Mouse (Mus musculus): ENCODE results near the gene Zdhhc25. TPM values are rescaled to one million over a fixed set of nuclear protein-coding genes. Genes with fewer than 3 reads are reported as not detected.

The Zdhhc25 gene
- polyA plus RNA-seq (2014; fragmentation: Nextera tagmentation; extraction: Ambion mirVana): not detected in 2 replicates

GRCm38 (mm10) chr15:88600002-88600401 is at the start of gene Zdhhc25:
Gene Zdhhc25 (plus strand): TSS chr15:88600302.
- Histone ChIP-seq H3K4me1 (ENCODE audit: control insufficient read depth in 2 of 2, insufficient read depth in 2 of 2, low read length in 2 of 2) (no peaks in the 10 kb centered on the region), H3K9ac (ENCODE audit: low read length) (no peak within 1 kb of the TSS), H3K27ac (replicated peaks in 1 of 2; ENCODE audit: control insufficient read depth in 1 of 2, insufficient read depth in 1 of 2, low read depth in 2 of 2, low read length in 2 of 2) (no peak within 1 kb of the TSS), H3K36me3 (ENCODE audit: control insufficient read depth, insufficient read depth, low read length) (no peaks in the 10 kb centered on the region), H3K4me3 (ENCODE audit: control insufficient read depth in 1 of 2, insufficient read depth in 1 of 2, low read depth in 1 of 2, low read length in 2 of 2) (no peak within 1 kb of the TSS), H3K9me3 (ENCODE audit: control insufficient read depth, low read length) (0 out of 2 replicates have a peak, but pooled peaks cover 3% of the 10 kb centered on the region), H3K27me3 (ENCODE audit: control insufficient read depth, insufficient read depth, low read length) (no peaks in the 10 kb centered on the region), H3K4me2 (ENCODE audit: low read length) (no peak within 1 kb of the TSS)
- 81% methylated on average over 4 of the region's 4 CpGs for WGBS
- ATAC-seq (ENCODE audit: insufficient number of reproducible peaks, insufficient read depth, low FRiP score, low read depth): no peak

GRCm38 (mm10) chr15:88552852-88553251 is 47.2 kb upstream of the Zdhhc25 start:
- Histone ChIP-seq H3K36me3 (ENCODE audit: control insufficient read depth, insufficient read depth, low read length) (no peaks in the 10 kb centered on the region), H3K27ac (replicated peaks in 1 of 2; ENCODE audit: control insufficient read depth in 1 of 2, insufficient read depth in 1 of 2, low read depth in 2 of 2, low read length in 2 of 2) (no peak overlapping the region), H3K9ac (ENCODE audit: low read length) (no peak overlapping the region), H3K4me3 (ENCODE audit: control insufficient read depth in 1 of 2, insufficient read depth in 1 of 2, low read depth in 1 of 2, low read length in 2 of 2) (no peak overlapping the region), H3K4me1 (ENCODE audit: control insufficient read depth in 2 of 2, insufficient read depth in 2 of 2, low read length in 2 of 2) (no peaks in the 10 kb centered on the region), H3K27me3 (ENCODE audit: control insufficient read depth, insufficient read depth, low read length) (0 out of 2 replicates have a peak, but pooled peaks cover 2% of the 10 kb centered on the region), H3K9me3 (ENCODE audit: control insufficient read depth, low read length) (no peaks in the 10 kb centered on the region), H3K4me2 (ENCODE audit: low read length) (no peak overlapping the region)
- 84% methylated on average over 9 of the region's 9 CpGs for WGBS
- ATAC-seq (ENCODE audit: insufficient number of reproducible peaks, insufficient read depth, low FRiP score, low read depth): no peak

GRCm38 (mm10) chr15:88555476-88555875 is 44.6 kb upstream of the Zdhhc25 start:
- no peak for ATAC-seq (ENCODE audit: insufficient number of reproducible peaks, insufficient read depth, low FRiP score, low read depth)
- WGBS: 18% methylated on average over 8 of the region's 8 CpGs
- H3K27me3 ChIP-seq (ENCODE audit: control insufficient read depth, insufficient read depth, low read length): 0 out of 2 replicates have a peak, but pooled peaks cover 2% of the 10 kb centered on the region

GRCm38 (mm10) chr15:88560637-88561036 is 39.5 kb upstream of the Zdhhc25 start:
- H3K4me2 ChIP-seq (ENCODE audit: low read length): no peak overlapping the region
- no peak overlapping the region for H3K4me3 ChIP-seq (ENCODE audit: control insufficient read depth in 1 of 2, insufficient read depth in 1 of 2, low read depth in 1 of 2, low read length in 2 of 2)

More at GRCm38 (mm10) chr15:88555476-88555875, 44.6 kb upstream of the Zdhhc25 start:
- Histone ChIP-seq H3K9me3 (ENCODE audit: control insufficient read depth, low read length) (no peaks in the 10 kb centered on the region), H3K4me1 (ENCODE audit: control insufficient read depth in 2 of 2, insufficient read depth in 2 of 2, low read length in 2 of 2) (peaks cover 0 to 2% of the 10 kb centered on the region in 2 experiments; a peak in 2 of 4 replicates), H3K36me3 (ENCODE audit: control insufficient read depth, insufficient read depth, low read length) (no peaks in the 10 kb centered on the region), H3K4me3 (ENCODE audit: control insufficient read depth in 1 of 2, insufficient read depth in 1 of 2, low read depth in 1 of 2, low read length in 2 of 2) (no peak overlapping the region), H3K4me2 (ENCODE audit: low read length) (no peak overlapping the region), H3K9ac (ENCODE audit: low read length) (no peak overlapping the region), H3K27ac (replicated peaks in 1 of 2; ENCODE audit: control insufficient read depth in 1 of 2, insufficient read depth in 1 of 2, low read depth in 2 of 2, low read length in 2 of 2) (no peak overlapping the region)

GRCm38 (mm10) chr15:88561058-88561730 is 38.9 kb upstream of the Zdhhc25 start:
- Histone ChIP-seq H3K27ac (replicated peaks in 1 of 2; ENCODE audit: control insufficient read depth in 1 of 2, insufficient read depth in 1 of 2, low read depth in 2 of 2, low read length in 2 of 2) (no peak overlapping the region), H3K4me1 (ENCODE audit: control insufficient read depth in 2 of 2, insufficient read depth in 2 of 2, low read length in 2 of 2) (peaks cover 0 to 2% of the 10 kb centered on the region in 2 experiments; a peak in 2 of 4 replicates), H3K4me2 (ENCODE audit: low read length) (no peak overlapping the region), H3K4me3 (ENCODE audit: control insufficient read depth in 1 of 2, insufficient read depth in 1 of 2, low read depth in 1 of 2, low read length in 2 of 2) (no peak overlapping the region), H3K9me3 (ENCODE audit: control insufficient read depth, low read length) (no peaks in the 10 kb centered on the region), H3K9ac (ENCODE audit: low read length) (no peak overlapping the region), H3K36me3 (ENCODE audit: control insufficient read depth, insufficient read depth, low read length) (no peaks in the 10 kb centered on the region), H3K27me3 (ENCODE audit: control insufficient read depth, insufficient read depth, low read length) (0 out of 2 replicates have a peak, but pooled peaks cover 6% of the 10 kb centered on the region)
- ATAC-seq (ENCODE audit: insufficient number of reproducible peaks, insufficient read depth, low FRiP score, low read depth): no peak
- 2% methylated on average over 22 of the region's 22 CpGs for WGBS

More at GRCm38 (mm10) chr15:88560637-88561036, 39.5 kb upstream of the Zdhhc25 start:
- Histone ChIP-seq H3K27me3 (ENCODE audit: control insufficient read depth, insufficient read depth, low read length) (0 out of 2 replicates have a peak, but pooled peaks cover 6% of the 10 kb centered on the region), H3K4me1 (ENCODE audit: control insufficient read depth in 2 of 2, insufficient read depth in 2 of 2, low read length in 2 of 2) (peaks cover 0 to 2% of the 10 kb centered on the region in 2 experiments; a peak in 2 of 4 replicates), H3K27ac (replicated peaks in 1 of 2; ENCODE audit: control insufficient read depth in 1 of 2, insufficient read depth in 1 of 2, low read depth in 2 of 2, low read length in 2 of 2) (no peak overlapping the region), H3K36me3 (ENCODE audit: control insufficient read depth, insufficient read depth, low read length) (no peaks in the 10 kb centered on the region), H3K9ac (ENCODE audit: low read length) (no peak overlapping the region), H3K9me3 (ENCODE audit: control insufficient read depth, low read length) (no peaks in the 10 kb centered on the region)
- WGBS: 26% methylated on average over 6 of the region's 6 CpGs
- no peak for ATAC-seq (ENCODE audit: insufficient number of reproducible peaks, insufficient read depth, low FRiP score, low read depth)

- no peak overlapping the region for H3K9ac ChIP-seq (ENCODE audit: low read length)
- no peak overlapping the region for H3K27ac ChIP-seq (replicated peaks in 1 of 2; ENCODE audit: control insufficient read depth in 1 of 2, insufficient read depth in 1 of 2, low read depth in 2 of 2, low read length in 2 of 2)
- H3K4me2 ChIP-seq (ENCODE audit: low read length): no peak overlapping the region
- H3K4me3 ChIP-seq (ENCODE audit: control insufficient read depth in 1 of 2, insufficient read depth in 1 of 2, low read depth in 1 of 2, low read length in 2 of 2): no peak overlapping the region
- no peaks in the 10 kb centered on the region for H3K9me3 ChIP-seq (ENCODE audit: control insufficient read depth, low read length)
- 85% methylated on average over 9 of the region's 9 CpGs for WGBS
- 0 out of 2 replicates have a peak, but pooled peaks cover 4% of the 10 kb centered on the region for H3K27me3 ChIP-seq (ENCODE audit: control insufficient read depth, insufficient read depth, low read length)
- peaks cover 0 to 1% of the 10 kb centered on the region in 2 experiments; a peak in 2 of 4 replicates for H3K4me1 ChIP-seq (ENCODE audit: control insufficient read depth in 2 of 2, insufficient read depth in 2 of 2, low read length in 2 of 2)
- no peak for ATAC-seq (ENCODE audit: insufficient number of reproducible peaks, insufficient read depth, low FRiP score, low read depth)
- no peaks in the 10 kb centered on the region for H3K36me3 ChIP-seq (ENCODE audit: control insufficient read depth, insufficient read depth, low read length)
Observed at GRCm38 (mm10) chr15:88565307-88565706, 34.8 kb upstream of the Zdhhc25 start.

GRCm38 (mm10) chr15:88565806-88566205 is 34.3 kb upstream of the Zdhhc25 start:
- Histone ChIP-seq H3K4me2 (ENCODE audit: low read length) (no peak overlapping the region), H3K27me3 (ENCODE audit: control insufficient read depth, insufficient read depth, low read length) (0 out of 2 replicates have a peak, but pooled peaks cover 4% of the 10 kb centered on the region), H3K9me3 (ENCODE audit: control insufficient read depth, low read length) (no peaks in the 10 kb centered on the region), H3K9ac (ENCODE audit: low read length) (no peak overlapping the region), H3K36me3 (ENCODE audit: control insufficient read depth, insufficient read depth, low read length) (no peaks in the 10 kb centered on the region), H3K4me1 (ENCODE audit: control insufficient read depth in 2 of 2, insufficient read depth in 2 of 2, low read length in 2 of 2) (no peaks in the 10 kb centered on the region), H3K4me3 (ENCODE audit: control insufficient read depth in 1 of 2, insufficient read depth in 1 of 2, low read depth in 1 of 2, low read length in 2 of 2) (no peak overlapping the region), H3K27ac (replicated peaks in 1 of 2; ENCODE audit: control insufficient read depth in 1 of 2, insufficient read depth in 1 of 2, low read depth in 2 of 2, low read length in 2 of 2) (no peak overlapping the region)
- ATAC-seq (ENCODE audit: insufficient number of reproducible peaks, insufficient read depth, low FRiP score, low read depth): no peak
- 48% methylated on average over 4 of the region's 4 CpGs for WGBS

Measured in heart, embryonic 14.5 days (tissue).